Mouse (Mus musculus) monocyte, adult 59 days (primary cell): ENCODE data around the gene Fam155a. TPM values are rescaled to one million over a fixed set of nuclear protein-coding genes. Genes with fewer than 3 reads are reported as not detected.

ENCODE experiments used
- total RNA-seq, 2 experiments: library from RNA; stranded (reverse); gene quantifications; one replicate each; pipeline ENCODE4 v1.2.4; 2023

The Fam155a gene
- total RNA-seq = not detected

GRCm38 (mm10) chr8:9770999-9771605 is at the start of gene Fam155a:
Gene Fam155a (minus strand): TSS chr8:9771161.

Other genes with a start within 250 kb of the Fam155a start
- not detected for gene Gm10217, start 93.1 kb upstream of the Fam155a start, total RNA-seq
- gene Lig4, start 206.5 kb upstream of the Fam155a start, total RNA-seq = 1 to 10 TPM; 1.8 to 2.7 TPM
- gene Abhd13, start 206.5 kb upstream of the Fam155a start, total RNA-seq = 10 to 100 TPM; 13.4 to 15.1 TPM
- 10 to 100 TPM; 14.1 to 16.1 TPM for gene Tnfsf13b, start 235.3 kb upstream of the Fam155a start, total RNA-seq